Mouse (Mus musculus) bone marrow macrophage, adult 2 months (primary cell): ENCODE results near the gene Atp5j. TPM values are rescaled to one million over a fixed set of nuclear protein-coding genes. Genes with fewer than 3 reads are reported as not detected.

Experiments
- H3K27ac ChIP-seq: 2 replicates; pipeline ENCODE4 v1.5.1; 2012; ENCODE audit warnings: low read depth, low read length; ENCODE audit not compliant: insufficient read depth
- H3K4me1 ChIP-seq: 2 replicates; pipeline ENCODE4 v1.6.1; 2012; ENCODE audit warnings: low read length; ENCODE audit not compliant: control insufficient read depth, insufficient read depth
- H3K4me3 ChIP-seq: 2 replicates; pipeline ENCODE4 v1.5.1; 2012; ENCODE audit warnings: mild to moderate bottlenecking, low read length, moderate library complexity; ENCODE audit not compliant: insufficient read depth
- CTCF ChIP-seq: IDR thresholded peaks from 2 replicates; pipeline ENCODE4 v1.5.1; 2012; ENCODE audit warnings: low read depth, mild to moderate bottlenecking, low read length, moderate library complexity
- POLR2A ChIP-seq: IDR thresholded peaks from 2 replicates; pipeline ENCODE4 v1.6.1; 2012; ENCODE audit warnings: mild to moderate bottlenecking, low read depth, low read length, borderline replicate concordance
- polyA plus RNA-seq: library from polyadenylated mRNA; stranded (reverse); fragments of >200 nt; gene quantifications from 2 replicates; pipeline ENCODE4 v1.2.4, GENCODE M21; 2012; ENCODE audit not compliant: missing spikeins, insufficient read depth, insufficient read length

Gene Atp5j
- polyA plus RNA-seq, 1 experiment, result 290 TPM

- H3K4me1 ChIP-seq, result peaks cover 3% of the 10 kb centered on the region; the same call in 1 of the 2 replicates
- no peak overlapping the region for H3K27ac ChIP-seq
- H3K4me3 ChIP-seq, result no peak overlapping the region
- TF ChIP-seq CTCF (no peak), POLR2A (no peak)
These were observed 52.1 kb downstream of the Atp5j start for GRCm38 (mm10) chr16:84783279-84783678.

- Histone ChIP-seq H3K4me3 (no peak overlapping the region), H3K4me1 (peaks cover 3% of the 10 kb centered on the region; the same call in 1 of the 2 replicates), H3K27ac (no peak overlapping the region)
- TF ChIP-seq POLR2A, result no peak
- no peak for TF ChIP-seq CTCF
These were observed 55.7 kb downstream of the Atp5j start for GRCm38 (mm10) chr16:84779718-84780117.

GRCm38 (mm10) chr16:84778861-84779630 is 56.4 kb downstream of the Atp5j start:
- H3K27ac ChIP-seq, result no peak overlapping the region
- H3K4me3 ChIP-seq, result no peak overlapping the region
- peaks cover 3% of the 10 kb centered on the region; the same call in 1 of the 2 replicates for H3K4me1 ChIP-seq
- no peak for TF ChIP-seq CTCF
- no peak for TF ChIP-seq POLR2A

GRCm38 (mm10) chr16:84778431-84778830 is 57.0 kb downstream of the Atp5j start:
- H3K4me1 ChIP-seq, result peaks cover 3% of the 10 kb centered on the region; the same call in 1 of the 2 replicates
- H3K4me3 ChIP-seq, result no peak overlapping the region
- no peak overlapping the region for H3K27ac ChIP-seq
- TF ChIP-seq CTCF, result no peak
- no peak for TF ChIP-seq POLR2A

Other genes with a start within 250 kb of the Atp5j start
- 17.9 and 20.0 TPM in 2 replicates for gene Mrpl39, start 99.9 kb downstream of the Atp5j start, polyA plus RNA-seq
- not detected in 2 replicates for gene Jam2, start 61.5 kb downstream of the Atp5j start, polyA plus RNA-seq
- gene Gabpa, start 700 bp downstream of the Atp5j start, polyA plus RNA-seq, result 42.2 and 50.3 TPM in 2 replicates